Mouse (Mus musculus): ENCODE data around the gene Car5a. TPM values are rescaled to one million over a fixed set of nuclear protein-coding genes. Genes with fewer than 3 reads are reported as not detected.
A peak's percentile ranks its signal among the peaks of the same experiment; 100 is the strongest.

The Car5a gene
- not detected for polyA plus RNA-seq (2012; fragmentation: generic; extraction: Trizol)
- long read RNA-seq, experiment 1, result 0 reads
- long read RNA-seq, experiment 2, result 0 reads

DNA sequence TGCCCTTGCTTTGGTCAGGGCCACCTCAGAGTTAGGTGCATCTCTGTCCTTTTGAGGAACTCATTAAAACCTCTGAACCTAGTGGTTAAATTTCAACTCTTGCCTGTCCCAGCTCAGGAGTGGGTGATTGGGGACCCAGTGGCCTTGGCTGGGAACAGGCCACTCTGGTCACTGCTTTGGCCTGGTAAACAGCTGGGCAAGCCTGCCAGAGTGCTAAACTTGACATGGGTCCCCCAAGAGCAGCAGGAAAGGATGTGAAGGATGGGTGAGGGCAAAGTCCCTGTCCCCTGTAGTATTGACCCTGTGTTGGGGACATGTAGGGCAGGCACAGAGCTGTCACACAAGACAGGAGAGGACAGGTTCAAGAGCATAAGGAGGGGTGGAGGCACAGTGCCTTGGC is at the start of gene Car5a:
TSS of gene Car5a (minus strand) at position 74 of the 400 bp plus-strand sequence.
- no peak for TF ChIP-seq MYOD1 (IDR thresholded peaks at IDR 0.05; ENCODE audit: control insufficient read depth, insufficient read length, low read depth)
- no peak for TF ChIP-seq CTCF (IDR thresholded peaks at IDR 0.05; ENCODE audit: control insufficient read depth, insufficient read depth, insufficient read length)
- no peak for TF ChIP-seq MAX (IDR thresholded peaks at IDR 0.05)
- no peak for TF ChIP-seq CEBPB (IDR thresholded peaks at IDR 0.05; ENCODE audit: low read depth)
- no peak for TF ChIP-seq FOSL1 (IDR thresholded peaks at IDR 0.05; ENCODE audit: insufficient read depth, low read length, poor library complexity, severe bottlenecking)
- no peak for TF ChIP-seq USF1 (IDR thresholded peaks at IDR 0.05; ENCODE audit: low read depth)
- TF ChIP-seq MYOG (IDR thresholded peaks at IDR 0.05; ENCODE audit: control insufficient read depth, extremely low read depth, insufficient read length), result no peak
- Histone ChIP-seq H3K36me3 (ENCODE audit: control insufficient read depth, insufficient read depth) (no peaks in the 10 kb centered on the region), H3K4me3 (ENCODE audit: insufficient read depth, poor library complexity, severe bottlenecking) (no peak within 1 kb of the TSS)

DNA sequence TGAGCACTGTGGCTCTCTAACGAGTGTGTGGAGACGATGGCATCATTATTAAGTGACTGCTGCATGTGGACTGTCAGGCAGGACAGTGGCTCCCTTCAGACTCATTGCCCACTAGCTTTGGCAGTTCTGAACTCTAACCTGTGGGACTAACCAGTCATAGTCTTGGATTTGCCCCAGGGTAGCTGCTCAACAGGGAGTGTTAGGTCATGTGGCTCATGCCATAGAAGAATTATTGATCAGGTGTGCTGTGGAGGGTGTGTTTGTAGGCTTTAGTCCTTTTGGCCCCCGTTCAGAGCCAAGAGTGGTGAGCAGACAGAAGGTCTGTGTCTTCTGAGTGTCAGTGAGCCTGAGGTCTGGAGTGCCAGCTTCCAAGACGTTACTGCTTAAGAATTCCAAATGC is 48.2 kb upstream of the Car5a start:
- Histone ChIP-seq H3K79me3 (ENCODE audit: low read depth) (peaks cover 3% of the 10 kb centered on the region), H3K36me3 (ENCODE audit: control insufficient read depth, insufficient read depth) (peaks cover 28% of the 10 kb centered on the region), H3K27me3 (ENCODE audit: control insufficient read depth, insufficient read depth, insufficient read length) (no peaks in the 10 kb centered on the region), H3K79me2 (ENCODE audit: control insufficient read depth, insufficient read depth) (peaks cover 19% of the 10 kb centered on the region), H3ac (ENCODE audit: control insufficient read depth, insufficient read length, low read depth) (no peak overlapping the region), H3K4me3 (ENCODE audit: insufficient read depth, poor library complexity, severe bottlenecking) (no peak overlapping the region)
- TF ChIP-seq FOSL1 (IDR thresholded peaks at IDR 0.05; ENCODE audit: insufficient read depth, low read length, poor library complexity, severe bottlenecking) (no peak), MYOD1 (IDR thresholded peaks at IDR 0.05; ENCODE audit: control insufficient read depth, insufficient read length, low read depth) (no peak), CTCF (IDR thresholded peaks at IDR 0.05; ENCODE audit: control insufficient read depth, insufficient read depth, insufficient read length) (no peak), USF1 (IDR thresholded peaks at IDR 0.05; ENCODE audit: low read depth) (no peak), CEBPB (IDR thresholded peaks at IDR 0.05; ENCODE audit: low read depth) (no peak), MAX (IDR thresholded peaks at IDR 0.05) (no peak), MYOG (IDR thresholded peaks at IDR 0.05; ENCODE audit: control insufficient read depth, extremely low read depth, insufficient read length) (no peak)

More for the DNA sequence above, at the start of gene Car5a:
- Histone ChIP-seq H3K27me3 (ENCODE audit: control insufficient read depth, insufficient read depth, insufficient read length) (no peaks in the 10 kb centered on the region), H3ac (ENCODE audit: control insufficient read depth, insufficient read length, low read depth) (no peak within 1 kb of the TSS), H3K79me3 (ENCODE audit: low read depth) (no peaks in the 10 kb centered on the region), H3K79me2 (ENCODE audit: control insufficient read depth, insufficient read depth) (no peaks in the 10 kb centered on the region)

DNA sequence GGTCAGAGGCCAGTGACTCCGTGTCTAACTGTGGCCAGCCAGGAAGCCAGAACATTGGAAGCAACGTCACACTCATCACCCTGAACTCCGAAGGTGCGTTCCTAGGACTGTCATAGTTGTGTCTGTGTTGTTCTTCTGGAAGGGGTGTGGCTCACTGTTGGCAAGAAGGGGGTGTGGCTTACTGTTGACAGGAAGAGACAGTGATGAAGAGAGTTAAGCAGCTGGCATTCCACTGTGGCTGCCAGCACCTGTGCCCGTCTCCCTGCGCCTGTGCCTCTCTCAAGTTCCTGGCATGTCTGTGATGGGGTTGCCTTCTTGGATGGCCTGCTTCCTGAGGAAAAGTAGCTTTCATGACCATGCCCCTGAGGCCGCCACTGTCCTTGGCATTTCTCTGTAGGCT is 46.9 kb upstream of the Car5a start:
- Histone ChIP-seq H3K4me3 (ENCODE audit: insufficient read depth, poor library complexity, severe bottlenecking) (no peak overlapping the region), H3K36me3 (ENCODE audit: control insufficient read depth, insufficient read depth) (peaks cover 32% of the 10 kb centered on the region), H3K27me3 (ENCODE audit: control insufficient read depth, insufficient read depth, insufficient read length) (no peaks in the 10 kb centered on the region), H3ac (ENCODE audit: control insufficient read depth, insufficient read length, low read depth) (no peak overlapping the region), H3K79me3 (ENCODE audit: low read depth) (peaks cover 3% of the 10 kb centered on the region), H3K79me2 (ENCODE audit: control insufficient read depth, insufficient read depth) (peaks cover 19% of the 10 kb centered on the region)
- TF ChIP-seq MYOD1 (IDR thresholded peaks at IDR 0.05; ENCODE audit: control insufficient read depth, insufficient read length, low read depth), result peak; percentile 98
- no peak for TF ChIP-seq CEBPB (IDR thresholded peaks at IDR 0.05; ENCODE audit: low read depth)
- TF ChIP-seq MYOG (IDR thresholded peaks at IDR 0.05; ENCODE audit: control insufficient read depth, extremely low read depth, insufficient read length), result no peak
- TF ChIP-seq FOSL1 (IDR thresholded peaks at IDR 0.05; ENCODE audit: insufficient read depth, low read length, poor library complexity, severe bottlenecking), result no peak
- no peak for TF ChIP-seq MAX (IDR thresholded peaks at IDR 0.05)
- no peak for TF ChIP-seq USF1 (IDR thresholded peaks at IDR 0.05; ENCODE audit: low read depth)

DNA sequence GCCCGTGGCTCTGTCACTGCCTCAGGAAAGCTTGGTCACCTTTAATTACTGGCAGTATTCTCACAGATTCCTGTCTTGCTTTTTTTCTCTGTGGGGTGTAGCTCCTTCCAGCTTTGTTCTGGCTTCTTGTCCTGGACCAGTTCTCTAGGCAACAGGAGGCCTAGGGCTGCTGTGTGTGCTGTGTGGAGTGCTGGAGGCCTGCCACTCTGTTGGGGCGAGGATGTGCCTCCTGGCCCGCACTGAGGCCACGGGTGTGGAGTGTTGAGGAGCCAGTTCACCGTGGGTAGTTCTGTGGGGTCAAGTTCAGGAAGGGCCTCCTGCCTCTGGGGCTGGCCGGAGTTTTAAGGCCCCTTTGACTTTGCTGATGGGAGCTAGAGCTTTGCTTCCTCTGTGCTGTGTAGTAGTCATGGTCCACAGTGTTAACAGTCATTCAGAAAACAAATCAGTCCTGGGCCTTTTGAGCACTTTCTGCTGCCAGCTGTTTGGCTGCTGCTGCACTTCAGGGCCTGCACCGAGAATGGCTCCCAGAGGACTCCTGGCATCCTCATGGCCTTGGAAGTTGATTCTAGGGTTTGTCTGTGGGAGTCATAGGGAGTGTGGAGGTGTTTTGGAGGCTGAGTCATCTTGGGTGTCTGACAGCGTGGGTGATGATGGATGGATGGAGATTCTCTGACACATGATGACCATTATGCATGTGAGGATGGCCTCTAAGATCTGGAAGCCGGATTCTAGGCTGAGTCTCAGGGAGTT is 46.0 kb upstream of the Car5a start:
- H3K27me3 ChIP-seq (ENCODE audit: control insufficient read depth, insufficient read depth, insufficient read length), result no peaks in the 10 kb centered on the region
- no peak overlapping the region for H3K4me3 ChIP-seq (ENCODE audit: insufficient read depth, poor library complexity, severe bottlenecking)
- peaks cover 16% of the 10 kb centered on the region for H3K79me2 ChIP-seq (ENCODE audit: control insufficient read depth, insufficient read depth)
- H3K79me3 ChIP-seq (ENCODE audit: low read depth), result peaks cover 3% of the 10 kb centered on the region
- TF ChIP-seq CTCF (IDR thresholded peaks at IDR 0.05; ENCODE audit: control insufficient read depth, insufficient read depth, insufficient read length) (no peak), CEBPB (IDR thresholded peaks at IDR 0.05; ENCODE audit: low read depth) (no peak), MAX (IDR thresholded peaks at IDR 0.05) (peak; percentile 80), MYOD1 (IDR thresholded peaks at IDR 0.05; ENCODE audit: control insufficient read depth, insufficient read length, low read depth) (peak; percentile 71), MYOG (IDR thresholded peaks at IDR 0.05; ENCODE audit: control insufficient read depth, extremely low read depth, insufficient read length) (no peak), FOSL1 (IDR thresholded peaks at IDR 0.05; ENCODE audit: insufficient read depth, low read length, poor library complexity, severe bottlenecking) (peak; percentile 94), USF1 (IDR thresholded peaks at IDR 0.05; ENCODE audit: low read depth) (no peak)
- peak overlapping the region; percentile 55 for H3ac ChIP-seq (ENCODE audit: control insufficient read depth, insufficient read length, low read depth)
- H3K36me3 ChIP-seq (ENCODE audit: control insufficient read depth, insufficient read depth), result peaks cover 26% of the 10 kb centered on the region

DNA sequence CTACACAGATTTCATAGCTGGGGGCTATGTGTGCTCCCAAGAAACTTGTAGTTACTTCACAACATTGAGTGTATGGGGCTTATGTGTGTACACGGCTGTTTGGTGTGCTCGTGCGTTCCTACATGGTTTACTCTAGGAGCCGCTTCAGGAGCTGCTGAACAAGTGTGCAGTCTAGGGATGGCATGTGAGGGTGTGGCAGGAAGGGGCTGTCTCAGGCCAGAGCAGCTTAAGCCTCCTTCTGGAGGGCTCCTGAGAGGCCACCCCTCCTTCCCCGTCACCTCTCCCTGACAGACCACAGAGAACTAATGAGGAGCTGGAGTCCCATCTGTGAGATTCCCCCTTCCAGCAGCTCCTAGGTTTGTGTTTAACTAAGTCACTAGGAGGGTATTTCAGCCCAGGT is 43.2 kb upstream of the Car5a start:
- peaks cover 24% of the 10 kb centered on the region for H3K36me3 ChIP-seq (ENCODE audit: control insufficient read depth, insufficient read depth)
- no peaks in the 10 kb centered on the region for H3K27me3 ChIP-seq (ENCODE audit: control insufficient read depth, insufficient read depth, insufficient read length)
- TF ChIP-seq CTCF (IDR thresholded peaks at IDR 0.05; ENCODE audit: control insufficient read depth, insufficient read depth, insufficient read length), result no peak
- no peak for TF ChIP-seq FOSL1 (IDR thresholded peaks at IDR 0.05; ENCODE audit: insufficient read depth, low read length, poor library complexity, severe bottlenecking)
- TF ChIP-seq MAX (IDR thresholded peaks at IDR 0.05), result no peak
- TF ChIP-seq MYOG (IDR thresholded peaks at IDR 0.05; ENCODE audit: control insufficient read depth, extremely low read depth, insufficient read length), result no peak
- no peak for TF ChIP-seq MYOD1 (IDR thresholded peaks at IDR 0.05; ENCODE audit: control insufficient read depth, insufficient read length, low read depth)
- no peak for TF ChIP-seq CEBPB (IDR thresholded peaks at IDR 0.05; ENCODE audit: low read depth)
- TF ChIP-seq USF1 (IDR thresholded peaks at IDR 0.05; ENCODE audit: low read depth), result no peak
- no peak overlapping the region for H3K4me3 ChIP-seq (ENCODE audit: insufficient read depth, poor library complexity, severe bottlenecking)
- peaks cover 4% of the 10 kb centered on the region for H3K79me2 ChIP-seq (ENCODE audit: control insufficient read depth, insufficient read depth)
- H3K79me3 ChIP-seq (ENCODE audit: low read depth), result peaks cover 5% of the 10 kb centered on the region
- no peak overlapping the region for H3ac ChIP-seq (ENCODE audit: control insufficient read depth, insufficient read length, low read depth)
